Mouse (Mus musculus) midbrain, embryonic 12.5 days (tissue): ENCODE results near the gene B430305J03Rik. TPM values are rescaled to one million over a fixed set of nuclear protein-coding genes. Genes with fewer than 3 reads are reported as not detected.

Experiments
- ATAC-seq: fragments of 200-750 bp; cut with Nextera tagmentation; 2 replicates; pipeline ENCODE4 v1.8.0; 2017; ENCODE audit warnings: low read depth, moderate TSS enrichment, moderate library complexity; ENCODE audit not compliant: low FRiP score
- H3K27ac ChIP-seq: fragments of 300-500 bp; sonication (generic); replicated peaks from 2 replicates; pipeline ENCODE4 v1.5.1; 2016; ENCODE audit warnings: mild to moderate bottlenecking
- H3K27me3 ChIP-seq: fragments of 300-500 bp; sonication (generic); 2 replicates; pipeline ENCODE4 v1.6.1; 2016; ENCODE audit warnings: mild to moderate bottlenecking
- H3K36me3 ChIP-seq: fragments of 300-500 bp; sonication (generic); 2 replicates; pipeline ENCODE4 v1.6.1; 2016
- H3K4me1 ChIP-seq: fragments of 300-500 bp; sonication (generic); 2 replicates; pipeline ENCODE4 v1.6.1; 2016
- H3K4me2 ChIP-seq: fragments of 300-500 bp; sonication (generic); replicated peaks from 2 replicates; pipeline ENCODE4 v1.6.1; 2016; ENCODE audit warnings: mild to moderate bottlenecking, moderate library complexity
- H3K4me3 ChIP-seq: fragments of 300-500 bp; sonication (generic); 2 replicates; pipeline ENCODE4 v1.5.1; 2016; ENCODE audit warnings: mild to moderate bottlenecking
- H3K9ac ChIP-seq: fragments of 300-500 bp; sonication (generic); replicated peaks from 2 replicates; pipeline ENCODE4 v1.6.1; 2016; ENCODE audit warnings: mild to moderate bottlenecking, moderate library complexity
- H3K9me3 ChIP-seq: fragments of 300-500 bp; sonication (generic); 2 replicates; pipeline ENCODE4 v1.6.1; 2016; ENCODE audit warnings: mild to moderate bottlenecking
- whole genome bisulfite sequencing: fragments of 180-500 bp; shearing (Covaris S2); methylation state at CpG from one replicate; pipeline ENCODE4 v1.1.7; 2016; 5-methylcytosine and 5-hydroxymethylcytosine counted together
- polyA plus RNA-seq: library from polyadenylated mRNA; unstranded; fragments of >200 nt; fragmentation: Nextera tagmentation; extraction: Ambion mirVana; gene quantifications from 2 replicates; pipeline ENCODE4 v1.2.1, GENCODE M21; 2016

The B430305J03Rik gene
- polyA plus RNA-seq: not detected in 2 replicates

DNA sequence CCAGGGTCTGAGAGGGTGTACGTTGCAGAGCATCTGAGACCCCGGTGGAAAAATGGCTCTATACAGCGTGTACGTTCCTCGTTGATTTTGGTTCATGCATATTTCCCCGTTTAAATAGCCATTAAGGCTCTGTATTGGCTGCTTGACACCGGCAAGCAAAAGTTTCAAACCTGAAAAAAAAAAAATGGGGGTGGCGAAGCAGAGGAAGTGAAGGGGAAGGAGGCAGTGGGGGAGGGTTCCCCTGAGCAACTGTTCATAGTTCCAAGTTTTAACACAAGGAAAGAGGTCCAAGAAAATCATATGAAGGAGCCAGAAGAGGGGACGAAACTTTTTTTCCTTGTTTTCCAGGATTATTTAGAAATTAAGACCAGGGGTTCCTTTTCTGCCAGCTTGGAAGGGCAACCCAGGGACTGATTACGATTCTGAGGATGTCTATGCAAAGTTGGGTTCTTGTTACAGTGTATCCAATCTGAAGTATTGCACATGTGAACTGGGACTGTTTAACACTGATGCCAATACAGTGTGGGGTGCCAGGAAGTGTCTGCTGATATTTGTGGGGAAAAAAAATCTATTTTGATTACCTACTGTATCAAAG, at the start of gene B430305J03Rik:
TSS of gene B430305J03Rik (minus strand) at position 173 of the 595 bp plus-strand sequence.
- ATAC-seq: no peak
- WGBS: 2% methylated on average over 10 of the region's 10 CpGs
- H3K4me2 ChIP-seq: peak within 1 kb of the TSS; percentile 88
- H3K4me3 ChIP-seq: peak within 1 kb of the TSS; percentile 86
- H3K4me1 ChIP-seq: peaks cover 31% of the 10 kb centered on the region
- no peaks in the 10 kb centered on the region for H3K36me3 ChIP-seq
- peak within 1 kb of the TSS; percentile 90 for H3K27ac ChIP-seq
- H3K9me3 ChIP-seq: no peaks in the 10 kb centered on the region
- peaks cover 3% of the 10 kb centered on the region; the same call in 1 of the 2 replicates for H3K27me3 ChIP-seq
- peak within 1 kb of the TSS; percentile 86 for H3K9ac ChIP-seq

DNA sequence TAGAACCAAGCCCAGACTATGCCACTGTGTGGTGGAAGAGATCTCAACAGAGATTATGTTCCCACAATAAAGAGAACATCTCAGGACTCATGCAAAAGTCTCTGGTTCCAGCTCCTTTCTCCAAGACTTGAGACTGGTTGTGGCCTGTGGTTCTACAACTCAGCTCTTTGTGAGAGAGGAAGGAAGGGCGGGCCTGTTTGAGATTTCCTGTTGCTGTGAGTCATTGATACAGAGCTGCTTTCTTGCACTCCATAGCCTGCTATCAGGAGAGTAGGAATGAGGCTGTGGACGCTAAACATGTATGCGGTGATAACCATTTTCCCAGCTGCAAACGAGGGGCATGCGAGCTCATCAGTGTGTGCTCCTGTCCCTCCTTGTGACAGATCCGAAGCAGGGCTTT, 43.9 kb upstream of the B430305J03Rik start:
- no peak for ATAC-seq
- H3K27ac ChIP-seq: no peak overlapping the region
- H3K4me2 ChIP-seq: no peak overlapping the region
- 85% methylated on average over 6 of the region's 6 CpGs for WGBS
- H3K4me3 ChIP-seq: no peak overlapping the region
- no peaks in the 10 kb centered on the region for H3K9me3 ChIP-seq
- H3K9ac ChIP-seq: no peak overlapping the region
- H3K27me3 ChIP-seq: no peaks in the 10 kb centered on the region
- H3K4me1 ChIP-seq: no peaks in the 10 kb centered on the region
- no peaks in the 10 kb centered on the region for H3K36me3 ChIP-seq

DNA sequence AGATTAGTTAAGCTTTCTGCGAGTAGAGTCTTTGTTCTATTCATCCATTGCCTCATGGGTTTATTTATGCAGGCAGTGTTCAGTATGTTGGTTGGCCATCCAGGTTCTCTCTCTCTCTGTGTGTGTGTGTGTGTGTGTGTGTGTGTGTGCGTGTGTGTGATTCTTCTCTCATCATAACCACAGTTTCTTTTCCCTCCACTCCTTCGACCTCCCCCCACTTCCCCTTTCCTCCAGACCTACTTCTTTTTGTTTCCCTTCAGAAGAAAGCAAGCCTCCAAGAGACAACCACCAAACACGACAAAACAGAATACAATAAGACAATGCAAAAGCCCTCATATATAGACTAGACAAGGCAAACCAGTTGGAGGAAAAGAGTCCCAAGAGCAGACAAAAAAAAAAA, 41.2 kb upstream of the B430305J03Rik start:
- no peak for ATAC-seq
- Histone ChIP-seq H3K9ac (no peak overlapping the region), H3K9me3 (no peaks in the 10 kb centered on the region), H3K27me3 (no peaks in the 10 kb centered on the region), H3K4me1 (no peaks in the 10 kb centered on the region), H3K36me3 (no peaks in the 10 kb centered on the region), H3K4me3 (no peak overlapping the region), H3K27ac (no peak overlapping the region), H3K4me2 (no peak overlapping the region)
- 81% methylated on average over 4 of the region's 4 CpGs for WGBS

DNA sequence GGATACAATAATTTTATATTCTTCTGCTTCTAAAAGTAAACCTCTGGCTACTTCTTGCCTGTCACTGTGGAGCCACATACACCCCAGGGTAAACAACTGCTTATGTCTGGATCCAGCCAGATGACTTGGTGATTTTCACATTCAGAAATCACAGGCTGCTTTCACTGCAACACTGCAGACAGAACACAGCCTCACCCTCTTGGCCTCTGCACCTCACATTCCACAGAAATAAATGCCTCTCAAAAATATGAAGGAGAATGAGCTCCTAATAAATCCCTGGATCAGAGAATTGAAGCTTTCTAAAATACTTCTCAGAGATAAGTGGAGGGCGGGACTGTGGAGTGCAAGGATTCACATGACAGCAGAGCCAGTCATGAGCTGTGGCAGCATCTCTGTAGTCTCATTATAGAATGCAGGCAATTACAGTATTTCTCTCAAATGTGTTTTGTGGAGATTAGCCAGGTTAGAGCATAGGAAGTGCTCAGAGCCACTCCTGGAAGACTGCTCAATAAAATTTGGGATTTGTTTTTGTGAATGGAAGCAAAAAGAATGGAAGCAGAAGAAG, 35.2 kb upstream of the B430305J03Rik start:
- no peak overlapping the region for H3K4me2 ChIP-seq
- no peaks in the 10 kb centered on the region for H3K9me3 ChIP-seq
- no peak for ATAC-seq
- peaks cover 9% of the 10 kb centered on the region for H3K4me1 ChIP-seq
- no peaks in the 10 kb centered on the region for H3K27me3 ChIP-seq
- no peak overlapping the region for H3K27ac ChIP-seq
- no peaks in the 10 kb centered on the region for H3K36me3 ChIP-seq
- no peak overlapping the region for H3K9ac ChIP-seq
- H3K4me3 ChIP-seq: no peak overlapping the region
- 67% methylated on average over 1 of the region's 1 CpGs for WGBS

GRCm38 (mm10) chr3:61396728-61397127, 31.0 kb upstream of the B430305J03Rik start:
- Histone ChIP-seq H3K4me1 (peaks cover 9% of the 10 kb centered on the region), H3K27me3 (no peaks in the 10 kb centered on the region), H3K4me2 (no peak overlapping the region), H3K9me3 (no peaks in the 10 kb centered on the region), H3K27ac (no peak overlapping the region), H3K9ac (no peak overlapping the region), H3K36me3 (no peaks in the 10 kb centered on the region), H3K4me3 (no peak overlapping the region)
- ATAC-seq: peak; percentile 74
- WGBS: 16% methylated on average over 2 of the region's 2 CpGs

DNA sequence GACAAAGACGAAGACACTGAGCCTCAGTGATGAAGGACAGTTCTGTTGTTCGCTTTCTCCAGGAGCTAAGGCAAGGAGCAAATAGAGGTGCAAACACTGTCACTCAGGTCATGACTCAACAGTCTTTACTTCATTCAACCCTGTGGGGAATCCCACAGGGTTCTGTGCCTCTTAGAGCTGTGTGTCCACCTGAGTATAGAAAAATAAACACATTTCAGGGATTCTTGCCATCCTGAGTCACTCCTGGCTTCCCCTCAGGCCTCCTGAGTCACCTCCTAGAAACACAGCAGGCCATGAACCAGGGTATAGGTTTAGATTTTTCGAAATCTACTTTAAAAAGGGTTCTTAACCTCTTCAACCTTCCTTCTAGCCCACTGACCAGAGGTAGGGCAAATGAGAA, 29.6 kb upstream of the B430305J03Rik start:
- no peak for ATAC-seq
- Histone ChIP-seq H3K4me3 (no peak overlapping the region), H3K27ac (no peak overlapping the region), H3K27me3 (no peaks in the 10 kb centered on the region), H3K4me2 (no peak overlapping the region), H3K4me1 (peaks cover 9% of the 10 kb centered on the region), H3K36me3 (no peaks in the 10 kb centered on the region), H3K9ac (no peak overlapping the region), H3K9me3 (no peaks in the 10 kb centered on the region)
- 92% methylated on average over 3 of the region's 3 CpGs for WGBS

DNA sequence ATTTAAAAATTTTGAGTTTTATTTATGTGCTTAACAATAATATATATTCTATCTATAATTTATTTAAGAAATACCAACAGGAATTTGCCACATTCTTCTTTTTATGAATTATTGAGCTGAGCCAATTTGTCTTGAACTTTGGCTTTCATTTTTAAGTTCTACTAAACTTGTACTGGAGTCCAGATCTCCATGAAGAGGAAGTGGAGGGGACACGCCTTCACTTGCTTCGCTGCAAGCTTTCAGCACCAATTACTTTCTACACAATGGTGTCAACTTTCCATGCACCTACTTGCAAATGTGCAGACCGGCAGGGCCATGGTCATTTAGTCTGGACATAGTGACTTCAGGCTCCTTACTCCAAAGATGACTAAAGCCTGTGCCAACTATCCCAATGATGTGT, 27.8 kb upstream of the B430305J03Rik start:
- WGBS: 75% methylated on average over 3 of the region's 3 CpGs
- no peak overlapping the region for H3K4me3 ChIP-seq
- H3K4me1 ChIP-seq: peaks cover 9% of the 10 kb centered on the region
- no peak overlapping the region for H3K27ac ChIP-seq
- H3K9ac ChIP-seq: no peak overlapping the region
- H3K4me2 ChIP-seq: no peak overlapping the region
- ATAC-seq: no peak
- no peaks in the 10 kb centered on the region for H3K36me3 ChIP-seq
- no peaks in the 10 kb centered on the region for H3K27me3 ChIP-seq
- no peaks in the 10 kb centered on the region for H3K9me3 ChIP-seq

- no peak overlapping the region for H3K4me3 ChIP-seq
- H3K4me1 ChIP-seq: peaks cover 9% of the 10 kb centered on the region
- 67% methylated on average over 1 of the region's 1 CpGs for WGBS
- H3K4me2 ChIP-seq: no peak overlapping the region
- H3K9me3 ChIP-seq: no peaks in the 10 kb centered on the region
- H3K36me3 ChIP-seq: no peaks in the 10 kb centered on the region
- no peaks in the 10 kb centered on the region for H3K27me3 ChIP-seq
- ATAC-seq: no peak
- H3K27ac ChIP-seq: no peak overlapping the region
- no peak overlapping the region for H3K9ac ChIP-seq
Observed at GRCm38 (mm10) chr3:61392881-61393280, 27.1 kb upstream of the B430305J03Rik start.

- no peak overlapping the region for H3K9ac ChIP-seq
Observed at GRCm38 (mm10) chr3:61391564-61391963, 25.8 kb upstream of the B430305J03Rik start.

GRCm38 (mm10) chr3:61386368-61386767, 20.6 kb upstream of the B430305J03Rik start:
- H3K27ac ChIP-seq: no peak overlapping the region
- no peak overlapping the region for H3K4me2 ChIP-seq
- H3K9ac ChIP-seq: no peak overlapping the region
- H3K36me3 ChIP-seq: no peaks in the 10 kb centered on the region
- no peak for ATAC-seq
- H3K4me3 ChIP-seq: no peak overlapping the region
- H3K27me3 ChIP-seq: no peaks in the 10 kb centered on the region
- no peaks in the 10 kb centered on the region for H3K4me1 ChIP-seq
- 84% methylated on average over 4 of the region's 4 CpGs for WGBS
- H3K9me3 ChIP-seq: no peaks in the 10 kb centered on the region

More at GRCm38 (mm10) chr3:61391564-61391963, 25.8 kb upstream of the B430305J03Rik start:
- no peaks in the 10 kb centered on the region for H3K27me3 ChIP-seq
- peaks cover 4% of the 10 kb centered on the region for H3K4me1 ChIP-seq
- no peak overlapping the region for H3K4me2 ChIP-seq
- 83% methylated on average over 4 of the region's 4 CpGs for WGBS
- no peak overlapping the region for H3K27ac ChIP-seq
- H3K4me3 ChIP-seq: no peak overlapping the region
- no peak for ATAC-seq
- no peaks in the 10 kb centered on the region for H3K9me3 ChIP-seq
- H3K36me3 ChIP-seq: no peaks in the 10 kb centered on the region

DNA sequence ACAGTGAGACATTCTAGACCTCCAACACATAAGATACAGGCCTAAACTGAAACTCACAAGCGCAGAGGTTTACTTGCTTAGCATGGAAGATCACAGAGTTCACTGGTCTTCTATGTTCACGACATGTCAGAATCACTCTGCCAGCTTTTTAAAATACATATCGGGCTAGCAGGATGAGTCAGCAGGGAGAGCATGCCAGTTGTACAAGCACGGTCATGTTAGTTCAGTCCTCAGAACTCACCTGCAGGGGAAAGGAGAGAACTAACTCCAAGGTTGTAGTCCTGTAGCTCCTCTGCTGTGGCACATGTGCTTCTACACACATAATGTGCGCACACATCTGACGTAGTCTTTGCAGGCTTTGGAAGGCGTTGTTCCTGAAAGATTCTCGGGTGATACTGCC, 10.2 kb upstream of the B430305J03Rik start:
- Histone ChIP-seq H3K36me3 (no peaks in the 10 kb centered on the region), H3K9me3 (no peaks in the 10 kb centered on the region), H3K27ac (no peak overlapping the region), H3K4me1 (no peaks in the 10 kb centered on the region), H3K4me2 (no peak overlapping the region), H3K9ac (no peak overlapping the region), H3K27me3 (no peaks in the 10 kb centered on the region), H3K4me3 (no peak overlapping the region)
- ATAC-seq: no peak
- WGBS: 95% methylated on average over 8 of the region's 8 CpGs

DNA sequence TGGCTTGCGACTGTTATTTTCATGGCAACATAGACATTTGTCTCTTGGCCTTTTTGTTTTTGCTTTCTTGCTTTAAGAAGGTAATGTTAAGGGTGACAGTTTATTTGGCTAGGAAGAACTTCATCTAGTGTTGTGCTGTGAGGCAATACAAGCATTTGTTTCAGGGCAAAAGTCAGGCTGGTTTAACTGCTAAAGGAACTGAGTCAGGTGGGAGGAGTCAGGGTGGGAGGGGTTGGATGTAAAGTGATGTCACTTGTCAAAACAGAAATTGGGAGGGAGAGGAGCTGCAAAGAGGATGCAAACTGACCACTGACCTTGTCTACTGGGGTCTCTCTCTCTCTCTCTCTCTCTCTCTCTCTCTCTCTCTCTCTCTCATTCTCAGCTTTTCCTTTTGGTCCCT, 2.7 kb upstream of the B430305J03Rik start:
- Histone ChIP-seq H3K9ac (no peak overlapping the region), H3K27ac (no peak overlapping the region), H3K27me3 (no peaks in the 10 kb centered on the region), H3K36me3 (no peaks in the 10 kb centered on the region), H3K4me3 (no peak overlapping the region), H3K9me3 (no peaks in the 10 kb centered on the region), H3K4me2 (peak overlapping the region; percentile 5; the same call in 1 of the 2 replicates), H3K4me1 (peaks cover 25% of the 10 kb centered on the region)
- WGBS: 91% methylated on average over 1 of the region's 1 CpGs
- ATAC-seq: no peak
